Mouse (Mus musculus): ENCODE measurements at regions not wholly inside any gene's neighbourhood (a gene's known extent, or its start where the extent isn't known, plus 50 kb on each side); places are given as distances from the start of the nearest gene placed in this dataset.
A peak's percentile ranks its signal among the peaks of the same experiment; 100 is the strongest.
"Not testable (repeated sequence)": the region's sequence is repeated elsewhere in the genome, so short reads cannot be mapped to it uniquely, and the experiment has no call there.

DNA sequence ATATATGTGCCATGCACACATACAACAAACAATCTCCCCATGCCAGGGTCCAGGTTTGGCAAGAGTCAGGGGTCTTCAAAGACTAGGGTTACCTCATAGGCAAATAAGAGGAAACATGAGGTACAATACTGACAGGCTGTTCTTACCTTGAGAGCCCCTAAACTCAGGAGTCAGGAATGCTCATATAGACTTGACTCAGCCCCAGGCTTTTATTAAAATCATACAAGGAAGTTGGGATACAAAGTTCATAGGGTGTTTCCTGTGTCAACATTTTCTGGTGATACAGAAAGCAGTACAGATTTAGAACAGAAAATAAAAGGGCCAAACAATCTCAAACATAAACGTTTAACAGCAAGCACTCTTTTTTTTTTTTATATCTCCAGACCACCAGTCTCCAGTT lies 2102.4 kb upstream of the Aga start:
- TF ChIP-seq POLR2A (IDR thresholded peaks at IDR 0.05; ENCODE audit: borderline replicate concordance, extremely low read depth, insufficient read depth, insufficient read length, poor library complexity, severe bottlenecking) (no peak), CTCF (IDR thresholded peaks at IDR 0.05; ENCODE audit: borderline replicate concordance, extremely low read depth, insufficient read depth, insufficient read length) (no peak)
- DNase-seq (ENCODE audit: low read depth) = no peak

DNA sequence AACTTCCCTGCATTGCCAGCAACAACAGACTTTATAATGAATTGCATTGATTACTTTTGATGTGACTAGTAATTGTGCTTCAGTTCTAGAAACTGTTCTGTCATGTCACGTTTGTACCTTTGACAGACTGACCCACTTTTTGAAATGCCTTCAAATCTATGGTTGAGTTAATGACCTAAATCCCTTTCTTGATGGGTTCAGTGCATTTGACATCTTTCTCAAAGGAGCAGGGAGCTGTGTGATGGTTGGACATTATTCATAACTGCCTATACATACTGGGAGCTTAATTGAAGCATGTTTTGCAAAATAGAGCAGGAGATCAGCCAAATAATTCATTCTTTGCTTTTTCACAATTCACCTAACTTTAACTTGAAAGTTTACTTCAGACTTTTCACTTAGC lies 2083.1 kb upstream of the Aga start:
- no peak for TF ChIP-seq CTCF (IDR thresholded peaks at IDR 0.05; ENCODE audit: borderline replicate concordance, extremely low read depth, insufficient read depth, insufficient read length)
- TF ChIP-seq POLR2A (IDR thresholded peaks at IDR 0.05; ENCODE audit: borderline replicate concordance, extremely low read depth, insufficient read depth, insufficient read length, poor library complexity, severe bottlenecking) = no peak
- DNase-seq (ENCODE audit: low read depth) = no peak

DNA sequence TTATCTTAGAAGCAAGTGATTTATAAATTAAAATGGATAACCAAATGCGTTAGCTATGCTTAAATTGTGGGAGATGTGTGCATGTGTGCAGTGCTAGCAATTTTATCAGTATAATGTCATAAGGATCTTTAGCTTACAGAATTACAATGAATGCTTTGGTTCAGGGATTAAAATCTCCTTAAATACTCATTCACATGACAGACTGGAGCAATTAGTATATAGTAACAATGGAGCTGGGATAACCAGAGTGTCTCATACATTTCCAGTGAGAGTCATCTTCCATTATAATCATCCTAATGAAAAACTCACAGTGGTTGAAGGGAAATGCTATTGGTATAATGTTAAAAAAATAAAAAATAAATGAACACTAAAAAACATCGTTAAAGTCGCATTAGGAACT lies 2082.7 kb upstream of the Aga start:
- no peak for DNase-seq (ENCODE audit: low read depth)
- TF ChIP-seq CTCF (IDR thresholded peaks at IDR 0.05; ENCODE audit: borderline replicate concordance, extremely low read depth, insufficient read depth, insufficient read length) (no peak), POLR2A (IDR thresholded peaks at IDR 0.05; ENCODE audit: borderline replicate concordance, extremely low read depth, insufficient read depth, insufficient read length, poor library complexity, severe bottlenecking) (no peak)

DNA sequence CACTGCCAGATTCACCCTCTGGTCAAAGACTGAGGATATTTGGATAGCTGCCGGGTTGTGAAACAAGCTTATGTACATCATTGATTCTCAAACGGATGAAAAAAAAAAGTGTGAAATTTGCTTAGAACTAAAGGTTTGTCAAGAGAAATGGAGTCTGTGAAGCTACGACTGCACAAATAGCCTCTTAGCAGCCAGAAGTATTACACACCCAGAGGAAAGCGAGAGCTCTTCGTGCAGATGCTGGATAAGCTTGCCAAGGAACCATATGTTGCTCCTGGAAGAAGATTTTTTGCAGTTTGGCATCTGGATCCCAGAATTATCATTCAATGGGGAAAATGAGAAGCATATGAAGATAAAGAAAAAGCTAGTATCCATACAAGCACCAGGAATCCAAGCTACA lies 2063.9 kb upstream of the Aga start:
- DNase-seq (ENCODE audit: low read depth) = peak; percentile 63
- TF ChIP-seq POLR2A (IDR thresholded peaks at IDR 0.05; ENCODE audit: borderline replicate concordance, extremely low read depth, insufficient read depth, insufficient read length, poor library complexity, severe bottlenecking) (no peak), CTCF (IDR thresholded peaks at IDR 0.05; ENCODE audit: borderline replicate concordance, extremely low read depth, insufficient read depth, insufficient read length) (no peak)

DNA sequence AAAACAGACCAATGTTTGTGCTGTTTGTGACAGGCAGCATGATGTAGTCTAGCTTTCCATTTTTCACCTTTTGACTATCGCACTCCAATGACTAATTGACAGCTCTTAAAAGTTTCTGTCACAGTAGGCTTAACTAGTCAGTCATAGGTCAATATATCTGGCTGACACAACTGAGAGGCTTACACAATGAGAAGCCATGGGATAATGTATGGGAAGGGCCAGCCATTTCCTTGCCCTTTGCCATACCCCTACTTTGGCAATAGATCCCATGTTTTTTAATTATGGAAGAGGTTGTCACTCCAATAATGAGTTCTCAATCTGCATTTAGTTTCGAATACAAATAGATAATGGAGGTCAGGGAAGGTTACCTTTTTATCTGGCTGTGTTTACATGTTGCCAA lies 2062.9 kb upstream of the Aga start:
- DNase-seq (ENCODE audit: low read depth) = peak; percentile 31
- TF ChIP-seq CTCF (IDR thresholded peaks at IDR 0.05; ENCODE audit: borderline replicate concordance, extremely low read depth, insufficient read depth, insufficient read length) = no peak
- no peak for TF ChIP-seq POLR2A (IDR thresholded peaks at IDR 0.05; ENCODE audit: borderline replicate concordance, extremely low read depth, insufficient read depth, insufficient read length, poor library complexity, severe bottlenecking)

DNA sequence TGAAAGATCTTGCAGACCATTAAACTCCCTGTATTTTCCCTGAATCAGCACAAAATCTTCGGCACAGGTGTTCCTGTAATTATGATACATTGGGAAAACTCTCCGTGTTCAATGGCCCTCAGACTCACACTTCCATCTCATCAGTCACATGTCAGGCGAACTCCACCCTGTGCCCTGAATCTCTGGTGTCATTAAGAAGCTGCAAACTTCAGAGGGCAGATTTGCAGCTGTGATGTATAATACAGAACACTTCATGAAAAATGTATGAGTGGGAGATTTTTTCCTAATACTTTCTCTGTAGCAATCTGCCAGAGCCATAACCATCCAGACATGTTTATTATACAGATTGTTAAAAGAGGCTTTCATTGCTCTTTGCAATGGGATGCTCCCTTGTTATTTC lies 2032.1 kb upstream of the Aga start:
- DNase-seq (ENCODE audit: low read depth) = peak; percentile 66
- TF ChIP-seq CTCF (IDR thresholded peaks at IDR 0.05; ENCODE audit: borderline replicate concordance, extremely low read depth, insufficient read depth, insufficient read length) (no peak), POLR2A (IDR thresholded peaks at IDR 0.05; ENCODE audit: borderline replicate concordance, extremely low read depth, insufficient read depth, insufficient read length, poor library complexity, severe bottlenecking) (no peak)

DNA sequence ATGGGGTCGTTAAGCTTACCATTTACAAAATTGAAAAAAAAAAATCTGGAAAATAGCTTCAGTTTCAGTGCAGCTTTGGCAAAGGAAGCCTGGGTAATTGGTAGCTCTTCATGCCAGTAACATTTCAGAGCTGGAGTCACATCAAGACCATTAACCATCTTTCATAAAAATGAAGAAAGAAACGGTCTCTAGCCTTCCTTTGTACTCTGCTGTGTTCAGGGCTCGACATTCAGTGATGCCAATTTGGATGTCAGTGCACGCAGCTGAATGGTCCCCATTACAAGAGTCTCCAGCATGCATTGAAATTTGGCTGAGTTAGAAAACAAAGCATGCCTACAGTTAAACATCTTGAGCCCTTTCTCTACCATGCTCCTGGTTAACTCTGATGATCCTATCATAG lies 2009.0 kb upstream of the Aga start:
- DNase-seq (ENCODE audit: low read depth) = peak; percentile 78
- TF ChIP-seq POLR2A (IDR thresholded peaks at IDR 0.05; ENCODE audit: borderline replicate concordance, extremely low read depth, insufficient read depth, insufficient read length, poor library complexity, severe bottlenecking) (no peak), CTCF (IDR thresholded peaks at IDR 0.05; ENCODE audit: borderline replicate concordance, extremely low read depth, insufficient read depth, insufficient read length) (no peak)

DNA sequence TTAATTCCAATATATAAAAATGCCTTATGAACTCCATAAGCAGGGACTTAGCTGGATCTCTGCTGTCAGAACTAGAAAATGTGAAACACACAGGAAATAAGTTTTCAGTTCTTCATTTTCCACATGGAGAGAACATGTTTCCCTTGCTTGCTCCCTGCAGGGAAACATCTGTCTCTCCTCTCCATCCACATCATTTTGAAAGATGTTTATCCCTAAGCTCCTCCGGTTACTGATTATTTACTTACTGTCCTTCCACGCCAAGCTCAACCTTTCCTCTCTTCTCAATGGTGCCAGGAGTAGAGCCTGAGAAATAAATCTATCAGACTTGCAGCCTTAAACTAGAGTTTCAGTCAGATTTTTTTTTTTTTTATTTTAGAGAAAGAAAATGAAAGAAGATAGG lies 1988.4 kb upstream of the Aga start:
- TF ChIP-seq CTCF (IDR thresholded peaks at IDR 0.05; ENCODE audit: borderline replicate concordance, extremely low read depth, insufficient read depth, insufficient read length) (no peak), POLR2A (IDR thresholded peaks at IDR 0.05; ENCODE audit: borderline replicate concordance, extremely low read depth, insufficient read depth, insufficient read length, poor library complexity, severe bottlenecking) (no peak)
- DNase-seq (ENCODE audit: low read depth) = peak; percentile 6

DNA sequence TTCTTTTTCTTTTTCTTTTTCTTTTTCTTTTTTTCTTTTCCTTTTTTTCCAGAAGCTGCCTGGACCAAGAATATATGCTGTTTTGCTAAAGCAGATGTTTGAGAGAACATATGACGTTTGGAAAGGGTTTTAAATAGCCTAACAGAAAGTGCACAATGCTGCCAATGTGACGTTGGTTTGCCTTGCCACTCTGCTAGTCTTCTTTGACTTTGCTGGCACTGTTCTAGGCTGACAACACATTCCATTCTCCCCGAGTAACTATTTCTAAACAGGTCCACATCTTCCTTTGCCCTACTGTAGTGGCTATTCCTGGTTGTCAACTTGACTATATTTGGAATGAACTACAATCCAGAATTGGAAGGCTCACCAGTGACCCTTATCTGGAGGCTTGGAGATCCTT lies 1958.4 kb upstream of the Aga start:
- DNase-seq (ENCODE audit: low read depth) = not testable (repeated sequence)
